Mouse (Mus musculus) gastrocnemius, postnatal 4 days (tissue): ENCODE results near the gene Arhgap42. TPM values are rescaled to one million over a fixed set of nuclear protein-coding genes. Genes with fewer than 3 reads are reported as not detected.
A peak's percentile ranks its signal among the peaks of the same experiment; 100 is the strongest.

Source experiments
- DNase-seq, 2 experiments: peaks; one replicate each; pipeline ENCODE4 v3.0.0; 2021 to 2022; ENCODE audit warnings: low spot score in 2 of 2, mixed read lengths in 2 of 2
- total RNA-seq, 2 experiments: library from RNA; stranded (reverse); gene quantifications; 2 replicates each; pipeline ENCODE4 v1.2.3; 2021

Arhgap42 gene
- total RNA-seq, 2 experiments from 2014 or later, result 11.8 to 18.3 TPM

DNA sequence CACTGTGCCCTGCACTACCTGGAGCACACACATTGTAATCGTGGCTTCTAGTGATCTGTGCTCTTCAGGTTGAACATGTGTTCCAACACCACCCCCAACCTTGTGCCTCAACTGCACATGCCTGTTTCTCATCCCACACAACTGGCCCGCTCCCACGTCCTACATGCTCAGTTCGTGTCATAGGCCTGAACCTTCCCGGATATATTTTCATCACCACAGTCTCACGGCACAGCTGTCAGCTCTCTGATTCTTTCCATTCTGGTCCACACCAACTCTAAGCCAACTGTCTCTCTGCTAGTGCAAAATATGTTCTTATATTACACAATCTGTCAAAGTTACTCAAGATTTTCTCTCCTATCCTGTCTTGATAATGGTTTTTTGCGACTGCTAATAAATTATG, 197.9 kb downstream of the Arhgap42 start:
- no peak for DNase-seq

DNA sequence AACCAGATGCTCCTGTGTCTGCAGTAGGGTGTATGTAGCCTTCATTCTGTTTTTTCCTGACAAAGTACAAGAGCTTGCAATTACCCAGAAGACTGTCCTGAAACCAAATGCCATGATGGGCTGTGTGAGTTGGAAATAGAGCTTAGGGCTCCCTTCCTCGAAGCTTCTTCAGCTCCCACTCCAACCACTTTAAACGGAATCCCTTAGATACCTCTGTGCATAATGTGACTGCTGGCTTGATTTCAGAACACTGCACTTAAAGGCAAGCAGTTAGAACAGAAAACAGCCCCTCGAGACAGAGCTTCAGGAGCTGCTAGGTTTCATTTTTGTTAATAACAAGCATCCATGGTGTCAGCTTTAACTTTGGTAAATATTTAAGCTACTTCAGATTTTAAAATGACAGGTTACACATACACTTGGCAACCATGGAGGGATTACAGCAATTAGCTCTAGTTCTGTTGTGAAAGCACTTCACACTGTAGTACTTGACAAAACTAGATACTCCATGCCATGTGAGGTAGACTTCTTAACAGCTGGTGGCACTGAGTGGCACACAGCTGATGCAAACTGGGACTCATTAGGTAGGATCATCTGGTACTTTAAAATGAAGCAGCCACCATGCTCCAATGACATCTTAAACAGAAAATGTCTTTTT, 201.8 kb downstream of the Arhgap42 start:
- DNase-seq, result no peak

GRCm38 (mm10) chr9:9027904-9028303, 211.0 kb downstream of the Arhgap42 start:
- no peak for DNase-seq

- no peak for DNase-seq
Observed at GRCm38 (mm10) chr9:9027445-9027844, 211.5 kb downstream of the Arhgap42 start.

DNA sequence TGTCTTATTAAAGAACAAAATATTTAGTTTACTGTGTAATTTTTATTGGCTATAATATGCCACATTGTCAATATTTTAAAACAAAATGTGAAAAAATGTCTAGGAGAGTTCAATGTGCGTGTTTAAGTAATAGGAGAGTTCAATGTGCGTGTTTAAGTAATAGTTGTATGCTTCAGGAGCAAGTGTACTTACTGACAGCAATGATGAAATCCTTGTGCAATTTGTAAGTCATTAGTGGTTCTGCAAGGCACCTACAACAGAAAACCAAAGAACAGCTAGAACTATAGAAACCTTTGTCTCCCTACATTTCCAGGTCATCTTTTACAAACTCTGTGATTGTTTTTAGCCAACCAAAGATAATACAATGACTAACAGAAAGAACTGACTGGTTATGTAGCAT, 223.8 kb downstream of the Arhgap42 start:
- DNase-seq, result no peak

DNA sequence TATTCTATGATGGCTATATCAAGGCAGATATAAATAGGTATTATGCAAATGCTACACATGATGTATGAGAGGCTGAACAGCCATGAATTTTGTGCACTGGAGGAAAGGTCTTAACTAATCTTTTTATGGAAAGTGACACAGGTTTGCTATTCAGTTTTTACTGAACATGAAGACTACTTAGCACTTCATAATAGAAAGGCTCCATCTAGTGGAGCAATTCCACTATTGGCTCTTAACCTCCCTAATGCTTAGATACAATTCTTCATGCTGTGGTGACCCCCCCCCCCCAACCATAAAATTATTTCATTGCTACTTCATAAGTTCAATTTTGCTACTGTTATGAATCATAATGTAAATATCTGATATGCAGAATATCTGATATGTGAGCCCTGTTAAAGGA, 237.7 kb downstream of the Arhgap42 start:
- no peak for DNase-seq

GRCm38 (mm10) chr9:8996494-8996893, 242.4 kb downstream of the Arhgap42 start:
- no peak for DNase-seq

DNA sequence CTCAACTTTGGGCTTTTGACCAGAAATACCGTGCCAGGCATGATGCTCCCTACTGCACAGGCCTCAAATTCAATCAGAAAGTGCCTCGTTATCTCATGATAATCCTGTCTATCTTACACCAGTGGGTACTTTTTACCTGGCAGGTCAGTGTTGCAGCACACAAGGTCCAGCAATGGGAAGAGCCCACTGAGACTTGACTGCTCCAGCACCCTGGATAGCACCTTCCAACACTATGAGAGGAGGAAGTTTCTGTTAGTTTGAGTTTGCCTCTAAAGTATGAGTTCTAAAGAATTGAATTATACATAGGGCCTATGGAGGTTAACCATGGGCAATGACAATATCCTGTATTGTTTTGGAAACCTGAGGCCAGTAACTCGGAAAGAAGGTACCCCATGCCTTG, 256.6 kb downstream of the Arhgap42 start:
- no peak for DNase-seq

DNA sequence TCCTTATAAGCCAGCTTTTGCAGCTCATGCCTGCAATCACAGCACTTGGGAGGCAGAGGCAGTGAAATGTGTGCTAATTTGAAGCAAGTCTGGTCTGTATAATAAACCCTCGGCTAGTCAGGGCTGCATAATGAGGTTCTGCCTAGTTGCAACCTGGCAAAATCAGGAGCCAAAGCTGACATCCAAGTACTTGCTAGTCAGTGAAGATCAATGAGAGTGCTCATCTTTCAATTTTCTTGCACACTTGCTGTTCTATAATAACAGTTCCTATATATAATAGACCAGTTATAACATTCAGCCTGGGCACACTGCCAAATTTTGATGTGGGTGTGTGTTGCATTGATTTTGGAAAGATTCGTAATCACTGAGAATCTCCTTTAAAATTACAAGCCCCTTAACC, 261.1 kb downstream of the Arhgap42 start:
- no peak for DNase-seq

GRCm38 (mm10) chr9:8971491-8971890, 267.4 kb downstream of the Arhgap42 start, which contains the start of gene Gm16485:
Gm16485 (plus strand) TSS chr9:8971791.
- no peak for DNase-seq

GRCm38 (mm10) chr9:8970240-8970639, 268.7 kb downstream of the Arhgap42 start:
- peak; percentile 28 to 58 for DNase-seq

GRCm38 (mm10) chr9:8964512-8965133, 274.3 kb downstream of the Arhgap42 start:
- DNase-seq, result no peak

GRCm38 (mm10) chr9:8953306-8953705, 285.6 kb downstream of the Arhgap42 start:
- DNase-seq, result no peak
